Mouse (Mus musculus): ENCODE data around the gene Cyp2d10. TPM values are rescaled to one million over a fixed set of nuclear protein-coding genes. Genes with fewer than 3 reads are reported as not detected.

Cyp2d10 gene
- polyA plus RNA-seq, 1 experiment from 2014 or later = not detected

- Histone ChIP-seq H3K27me3 (ENCODE audit: control insufficient read depth, insufficient read depth, low read length) (no peaks in the 10 kb centered on the region), H3K27ac (ENCODE audit: low read length) (no peak overlapping the region), H3K36me3 (ENCODE audit: control insufficient read depth, insufficient read depth, low read length) (no peaks in the 10 kb centered on the region), H3K4me2 (replicated peaks; ENCODE audit: low read depth, low read length) (no peak overlapping the region), H3K9ac (replicated peaks; ENCODE audit: low read depth, low read length) (no peak overlapping the region), H3K9me3 (ENCODE audit: control insufficient read depth, low read depth, low read length) (peaks cover 6% of the 10 kb centered on the region; the same call in 1 of the 2 replicates), H3K4me3 (ENCODE audit: low read depth, low read length) (no peak overlapping the region), H3K4me1 (ENCODE audit: control insufficient read depth, insufficient read depth, low read length) (no peaks in the 10 kb centered on the region; the same call in 1 of the 2 replicates)
- ATAC-seq (ENCODE audit: insufficient number of reproducible peaks, insufficient read depth, low FRiP score, low read depth) = no peak
- WGBS = 67% methylated on average over 2 of the region's 2 CpGs
Observed at GRCm38 (mm10) chr15:82435606-82436005, 28.6 kb upstream of the Cyp2d10 start.

GRCm38 (mm10) chr15:82435011-82435410 lies 28.0 kb upstream of the Cyp2d10 start:
- Histone ChIP-seq H3K9ac (replicated peaks; ENCODE audit: low read depth, low read length) (no peak overlapping the region), H3K4me2 (replicated peaks; ENCODE audit: low read depth, low read length) (no peak overlapping the region), H3K36me3 (ENCODE audit: control insufficient read depth, insufficient read depth, low read length) (no peaks in the 10 kb centered on the region), H3K27ac (ENCODE audit: low read length) (no peak overlapping the region), H3K27me3 (ENCODE audit: control insufficient read depth, insufficient read depth, low read length) (no peaks in the 10 kb centered on the region), H3K9me3 (ENCODE audit: control insufficient read depth, low read depth, low read length) (peaks cover 6% of the 10 kb centered on the region; the same call in 1 of the 2 replicates), H3K4me1 (ENCODE audit: control insufficient read depth, insufficient read depth, low read length) (no peaks in the 10 kb centered on the region; the same call in 1 of the 2 replicates), H3K4me3 (ENCODE audit: low read depth, low read length) (no peak overlapping the region)
- WGBS = 85% methylated on average over 3 of the region's 3 CpGs
- no peak for ATAC-seq (ENCODE audit: insufficient number of reproducible peaks, insufficient read depth, low FRiP score, low read depth)

- Histone ChIP-seq H3K4me3 (ENCODE audit: low read depth, low read length) (no peak overlapping the region), H3K36me3 (ENCODE audit: control insufficient read depth, insufficient read depth, low read length) (no peaks in the 10 kb centered on the region), H3K9me3 (ENCODE audit: control insufficient read depth, low read depth, low read length) (peaks cover 9% of the 10 kb centered on the region; the same call in 1 of the 2 replicates), H3K27ac (ENCODE audit: low read length) (no peak overlapping the region), H3K4me2 (replicated peaks; ENCODE audit: low read depth, low read length) (no peak overlapping the region), H3K4me1 (ENCODE audit: control insufficient read depth, insufficient read depth, low read length) (no peaks in the 10 kb centered on the region; the same call in 1 of the 2 replicates), H3K9ac (replicated peaks; ENCODE audit: low read depth, low read length) (no peak overlapping the region), H3K27me3 (ENCODE audit: control insufficient read depth, insufficient read depth, low read length) (no peaks in the 10 kb centered on the region)
- WGBS = 94% methylated on average over 3 of the region's 3 CpGs
- no peak for ATAC-seq (ENCODE audit: insufficient number of reproducible peaks, insufficient read depth, low FRiP score, low read depth)
Observed at GRCm38 (mm10) chr15:82434541-82434940, 27.5 kb upstream of the Cyp2d10 start.

GRCm38 (mm10) chr15:82433621-82434020 lies 26.6 kb upstream of the Cyp2d10 start:
- no peak overlapping the region for H3K4me3 ChIP-seq (ENCODE audit: low read depth, low read length)
- no peaks in the 10 kb centered on the region for H3K27me3 ChIP-seq (ENCODE audit: control insufficient read depth, insufficient read depth, low read length)
- H3K9ac ChIP-seq (replicated peaks; ENCODE audit: low read depth, low read length) = no peak overlapping the region
- 96% methylated on average over 3 of the region's 3 CpGs for WGBS
- H3K36me3 ChIP-seq (ENCODE audit: control insufficient read depth, insufficient read depth, low read length) = no peaks in the 10 kb centered on the region
- no peaks in the 10 kb centered on the region; the same call in 1 of the 2 replicates for H3K4me1 ChIP-seq (ENCODE audit: control insufficient read depth, insufficient read depth, low read length)
- H3K9me3 ChIP-seq (ENCODE audit: control insufficient read depth, low read depth, low read length) = peaks cover 9% of the 10 kb centered on the region; the same call in 1 of the 2 replicates
- H3K27ac ChIP-seq (ENCODE audit: low read length) = no peak overlapping the region
- H3K4me2 ChIP-seq (replicated peaks; ENCODE audit: low read depth, low read length) = no peak overlapping the region
- ATAC-seq (ENCODE audit: insufficient number of reproducible peaks, insufficient read depth, low FRiP score, low read depth) = no peak

- Histone ChIP-seq H3K27me3 (ENCODE audit: control insufficient read depth, insufficient read depth, low read length) (no peaks in the 10 kb centered on the region), H3K4me1 (ENCODE audit: control insufficient read depth, insufficient read depth, low read length) (no peaks in the 10 kb centered on the region), H3K4me3 (ENCODE audit: low read depth, low read length) (no peak within 1 kb of the TSS), H3K36me3 (ENCODE audit: control insufficient read depth, insufficient read depth, low read length) (no peaks in the 10 kb centered on the region), H3K4me2 (replicated peaks; ENCODE audit: low read depth, low read length) (no peak within 1 kb of the TSS), H3K9ac (replicated peaks; ENCODE audit: low read depth, low read length) (no peak within 1 kb of the TSS), H3K27ac (ENCODE audit: low read length) (no peak within 1 kb of the TSS), H3K9me3 (ENCODE audit: control insufficient read depth, low read depth, low read length) (peaks cover 9% of the 10 kb centered on the region; the same call in 1 of the 2 replicates)
- no peak for ATAC-seq (ENCODE audit: insufficient number of reproducible peaks, insufficient read depth, low FRiP score, low read depth)
Observed at GRCm38 (mm10) chr15:82433137-82433536, 26.1 kb upstream of the Cyp2d10 start, which contains the start of gene Cyp2d9. Cyp2d9 (plus strand) TSS chr15:82433437.

- ATAC-seq (ENCODE audit: insufficient number of reproducible peaks, insufficient read depth, low FRiP score, low read depth) = no peak
- 71% methylated on average over 3 of the region's 3 CpGs for WGBS
- Histone ChIP-seq H3K4me2 (replicated peaks; ENCODE audit: low read depth, low read length) (no peak overlapping the region), H3K9me3 (ENCODE audit: control insufficient read depth, low read depth, low read length) (no peaks in the 10 kb centered on the region), H3K4me1 (ENCODE audit: control insufficient read depth, insufficient read depth, low read length) (no peaks in the 10 kb centered on the region), H3K27ac (ENCODE audit: low read length) (no peak overlapping the region), H3K27me3 (ENCODE audit: control insufficient read depth, insufficient read depth, low read length) (no peaks in the 10 kb centered on the region), H3K4me3 (ENCODE audit: low read depth, low read length) (no peak overlapping the region), H3K36me3 (ENCODE audit: control insufficient read depth, insufficient read depth, low read length) (no peaks in the 10 kb centered on the region), H3K9ac (replicated peaks; ENCODE audit: low read depth, low read length) (no peak overlapping the region)
Observed at GRCm38 (mm10) chr15:82423471-82423870, 16.5 kb upstream of the Cyp2d10 start.

- H3K4me1 ChIP-seq (ENCODE audit: control insufficient read depth, insufficient read depth, low read length) = no peaks in the 10 kb centered on the region
- H3K4me2 ChIP-seq (replicated peaks; ENCODE audit: low read depth, low read length) = no peak overlapping the region
- no peaks in the 10 kb centered on the region for H3K9me3 ChIP-seq (ENCODE audit: control insufficient read depth, low read depth, low read length)
- no peak overlapping the region for H3K27ac ChIP-seq (ENCODE audit: low read length)
- 62% methylated on average over 4 of the region's 4 CpGs for WGBS
- no peaks in the 10 kb centered on the region for H3K36me3 ChIP-seq (ENCODE audit: control insufficient read depth, insufficient read depth, low read length)
- no peak overlapping the region for H3K9ac ChIP-seq (replicated peaks; ENCODE audit: low read depth, low read length)
- no peak overlapping the region for H3K4me3 ChIP-seq (ENCODE audit: low read depth, low read length)
- ATAC-seq (ENCODE audit: insufficient number of reproducible peaks, insufficient read depth, low FRiP score, low read depth) = no peak
- H3K27me3 ChIP-seq (ENCODE audit: control insufficient read depth, insufficient read depth, low read length) = no peaks in the 10 kb centered on the region
Observed at GRCm38 (mm10) chr15:82422935-82423334, 15.9 kb upstream of the Cyp2d10 start.

- Histone ChIP-seq H3K4me3 (ENCODE audit: low read depth, low read length) (no peak overlapping the region), H3K27me3 (ENCODE audit: control insufficient read depth, insufficient read depth, low read length) (no peaks in the 10 kb centered on the region), H3K9ac (replicated peaks; ENCODE audit: low read depth, low read length) (no peak overlapping the region), H3K36me3 (ENCODE audit: control insufficient read depth, insufficient read depth, low read length) (no peaks in the 10 kb centered on the region), H3K9me3 (ENCODE audit: control insufficient read depth, low read depth, low read length) (no peaks in the 10 kb centered on the region), H3K4me1 (ENCODE audit: control insufficient read depth, insufficient read depth, low read length) (peaks cover 5% of the 10 kb centered on the region; the same call in 1 of the 2 replicates), H3K4me2 (replicated peaks; ENCODE audit: low read depth, low read length) (no peak overlapping the region), H3K27ac (ENCODE audit: low read length) (no peak overlapping the region)
- WGBS = 73% methylated on average over 1 of the region's 1 CpGs
- no peak for ATAC-seq (ENCODE audit: insufficient number of reproducible peaks, insufficient read depth, low FRiP score, low read depth)
Observed at GRCm38 (mm10) chr15:82418616-82419015, 11.6 kb upstream of the Cyp2d10 start.
